Comparison of ENCODE assay signal across 8 mouse cellular contexts in the genomic region with DNA sequence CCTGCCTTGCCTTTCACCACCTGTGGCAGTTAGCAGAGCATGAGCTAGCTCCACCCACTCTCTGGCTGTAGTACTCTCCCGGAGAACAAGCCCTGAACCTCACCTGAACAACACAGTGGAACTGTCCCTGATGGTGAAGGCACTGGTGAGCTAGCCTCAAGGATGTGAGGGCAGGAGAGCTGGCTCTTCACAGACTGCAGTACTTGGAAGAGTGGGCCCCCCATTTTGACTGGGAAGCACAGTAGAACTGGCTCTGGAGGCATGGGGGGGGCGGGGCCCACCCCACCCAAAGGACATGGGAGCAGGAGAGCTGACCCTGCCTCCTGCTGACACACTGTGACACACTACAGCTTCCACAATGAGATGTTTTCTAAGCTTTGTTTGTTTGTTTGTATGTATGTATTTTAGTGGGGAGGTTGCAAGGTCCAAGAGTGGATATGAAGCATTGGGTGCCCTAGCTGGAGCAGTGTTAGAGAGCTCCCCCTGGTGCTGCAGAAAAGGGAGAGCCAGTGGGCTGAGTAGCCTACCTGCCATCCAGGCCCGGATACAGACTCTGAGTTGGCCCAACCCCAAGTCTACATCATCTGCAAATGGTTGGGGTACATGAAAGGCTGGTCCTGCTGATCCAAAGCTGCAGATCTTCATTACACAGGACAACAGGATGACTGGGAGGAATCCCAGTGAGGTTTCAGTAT.
A peak's percentile ranks its signal among the peaks of the same experiment; 100 is the strongest.
DNase-seq lines count a peak whose midpoint lies in the region; ATAC-seq lines count a peak whose summit lies in the region.

No protein-coding gene starts in this region.

- peak; percentile 65 to 69; a peak in 3 of 4 replicates for ATAC-seq in hematopoietic stem cell, adult 5-6 weeks (replicated peaks in 1 of 2; ENCODE audit: insufficient read depth in 1 of 2, low FRiP score in 2 of 2, low TSS enrichment in 1 of 2, low read depth in 1 of 2, poor library complexity in 2 of 2, severe bottlenecking in 2 of 2)
- no peak for ATAC-seq in forebrain, embryonic 15.5 days (replicated peaks)

- H3K27ac ChIP-seq in forebrain, embryonic 15.5 days (replicated peaks), result no peak overlapping the region

- no peaks in the 10 kb centered on the region for H3K36me3 ChIP-seq in splenic B cell, adult 2 months (ENCODE audit: control insufficient read depth, insufficient read depth, low read length, poor library complexity, severe bottlenecking)
- no peaks in the 10 kb centered on the region for H3K36me3 ChIP-seq in forebrain, embryonic 15.5 days

- H3K4me3 ChIP-seq in forebrain, embryonic 15.5 days, result no peak overlapping the region

- no peak overlapping the region for H3K4me2 ChIP-seq in forebrain, embryonic 15.5 days (replicated peaks)

- H3K9me3 ChIP-seq in forebrain, embryonic 15.5 days, result no peaks in the 10 kb centered on the region

- no peaks in the 10 kb centered on the region for H3K27me3 ChIP-seq in splenic B cell, adult 2 months (ENCODE audit: control insufficient read depth, insufficient read depth, low read length, poor library complexity, severe bottlenecking)
- H3K27me3 ChIP-seq in forebrain, embryonic 15.5 days, result no peaks in the 10 kb centered on the region

- H3K4me1 ChIP-seq in forebrain, embryonic 15.5 days, result peaks cover 3% of the 10 kb centered on the region; the same call in 1 of the 2 replicates

- no peak overlapping the region for H3K9ac ChIP-seq in forebrain, embryonic 15.5 days (replicated peaks)

- WGBS in forebrain, embryonic 15.5 days, result 64% methylated on average over 3 of the region's 3 CpGs

- peak; percentile 36 for DNase-seq in gastrocnemius, adult 18-20 months (ENCODE audit: low spot score)
- DNase-seq in gastrocnemius, adult 8-10 months (ENCODE audit: low spot score in 2 of 2), result no peak
- peak; percentile 19 for DNase-seq in right cerebral cortex, postnatal 25 days
- DNase-seq in right cerebral cortex, adult 18-20 months, result no peak
- DNase-seq in splenic B cell, adult 2 months (ENCODE audit: low read depth, low spot score), result peak; percentile 25
- DNase-seq in layer of hippocampus, adult 8-10 months (ENCODE audit: low spot score in 2 of 2), result no peak

Comparison
In these comparisons a context has a peak if more than half of its experiments do, and no peak if none do; other contexts are left out.
1. DNase-seq: peak in gastrocnemius, adult 18-20 months (single experiment), right cerebral cortex, postnatal 25 days (single experiment) and splenic B cell, adult 2 months (single experiment); none in gastrocnemius, adult 8-10 months (0 of 2), right cerebral cortex, adult 18-20 months (single experiment) and layer of hippocampus, adult 8-10 months (0 of 2).